Mouse (Mus musculus) cerebellum, postnatal 36 days (tissue): ENCODE measurements around the gene Rabif.
"Not testable (repeated sequence)": the region's sequence is repeated elsewhere in the genome, so short reads cannot be mapped to it uniquely, and the experiment has no call there.

ENCODE experiments used
- DNase-seq, 2 experiments: peaks; one replicate each; pipeline ENCODE4 v3.0.0; 2021 to 2022; ENCODE audit warnings: mixed read lengths in 2 of 2

Gene Rabif

DNA sequence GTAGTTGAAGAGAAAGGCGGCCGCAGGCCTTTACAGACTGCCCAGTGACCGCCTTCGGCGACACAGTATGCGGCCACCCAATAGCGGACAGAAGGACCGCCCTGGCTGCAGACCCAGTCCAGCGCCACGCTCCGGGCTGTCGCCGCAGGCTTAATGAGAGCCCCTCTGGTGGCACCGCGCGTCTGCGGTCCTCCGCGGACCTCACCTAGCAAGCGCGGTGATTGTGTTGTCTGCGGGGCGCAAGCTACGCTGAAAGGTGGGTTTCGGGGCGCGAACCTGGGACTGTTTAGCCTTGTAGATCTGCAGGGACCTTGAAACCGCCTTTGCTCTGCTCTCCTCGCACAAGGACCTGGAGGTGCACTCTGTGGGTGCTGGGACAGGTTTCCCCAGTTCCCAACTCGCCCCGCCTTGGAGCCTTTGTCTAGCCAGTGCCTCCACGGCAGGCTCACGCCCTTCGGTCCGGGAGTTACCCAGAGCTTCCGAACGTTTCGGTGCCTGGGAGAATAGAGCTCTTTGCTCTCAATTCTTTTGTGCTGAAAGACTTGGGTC lies 18.9 kb downstream of the Rabif start:
- peak; percentile 17 to 22 for DNase-seq

DNA sequence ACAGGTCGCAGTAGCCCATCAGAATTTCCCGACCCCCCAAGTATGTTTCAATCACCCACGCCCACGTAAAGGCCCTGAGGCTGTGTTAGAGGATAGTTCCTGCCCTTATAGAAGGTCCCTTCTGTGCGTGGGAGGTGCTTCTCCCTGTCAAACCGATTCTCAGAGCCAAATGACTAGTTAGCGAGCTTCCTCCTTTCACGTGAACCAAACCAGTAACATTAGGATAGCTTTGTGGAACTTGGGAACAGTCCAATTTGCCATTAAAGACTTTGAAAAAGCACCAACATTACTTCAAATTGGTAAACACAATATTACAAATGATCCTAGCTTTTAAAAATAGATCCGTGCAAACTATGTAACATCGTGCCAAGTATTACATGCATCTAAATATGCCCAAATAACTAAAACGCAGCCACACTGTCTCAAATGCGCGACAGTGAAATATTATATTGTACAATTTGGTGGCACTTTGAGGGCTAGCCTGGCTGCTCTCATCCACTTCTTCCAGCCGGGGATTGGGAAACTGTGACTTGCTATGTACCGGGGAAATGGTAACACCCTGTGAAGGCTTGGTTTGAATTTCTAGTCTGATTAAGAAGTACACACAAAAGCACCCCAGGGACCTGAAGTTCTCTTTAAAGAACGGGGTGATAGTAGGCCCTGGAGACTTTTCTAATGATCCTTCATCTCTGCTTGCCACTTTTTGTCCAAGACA lies 19.6 kb downstream of the Rabif start:
- no peak for DNase-seq

DNA sequence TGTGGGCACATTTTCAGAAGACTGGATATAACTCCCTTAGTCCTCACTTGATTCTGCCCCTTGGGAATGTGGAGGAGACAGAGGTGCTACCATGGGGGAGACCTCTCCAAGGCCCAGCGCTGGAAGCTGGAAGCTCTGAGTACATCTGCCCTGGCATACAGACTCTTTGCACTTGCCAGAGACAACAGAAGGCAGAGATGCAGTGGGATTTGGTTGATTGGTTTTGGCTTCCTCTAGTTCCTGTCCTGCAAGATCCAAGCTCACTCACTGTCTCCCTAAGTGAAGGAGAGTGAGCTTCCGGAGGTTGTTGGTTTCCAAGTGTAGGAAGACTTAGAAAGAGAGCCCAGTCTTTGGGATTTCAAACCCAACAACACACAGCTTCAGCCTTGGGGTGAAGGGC lies 21.4 kb downstream of the Rabif start:
- no peak for DNase-seq

DNA sequence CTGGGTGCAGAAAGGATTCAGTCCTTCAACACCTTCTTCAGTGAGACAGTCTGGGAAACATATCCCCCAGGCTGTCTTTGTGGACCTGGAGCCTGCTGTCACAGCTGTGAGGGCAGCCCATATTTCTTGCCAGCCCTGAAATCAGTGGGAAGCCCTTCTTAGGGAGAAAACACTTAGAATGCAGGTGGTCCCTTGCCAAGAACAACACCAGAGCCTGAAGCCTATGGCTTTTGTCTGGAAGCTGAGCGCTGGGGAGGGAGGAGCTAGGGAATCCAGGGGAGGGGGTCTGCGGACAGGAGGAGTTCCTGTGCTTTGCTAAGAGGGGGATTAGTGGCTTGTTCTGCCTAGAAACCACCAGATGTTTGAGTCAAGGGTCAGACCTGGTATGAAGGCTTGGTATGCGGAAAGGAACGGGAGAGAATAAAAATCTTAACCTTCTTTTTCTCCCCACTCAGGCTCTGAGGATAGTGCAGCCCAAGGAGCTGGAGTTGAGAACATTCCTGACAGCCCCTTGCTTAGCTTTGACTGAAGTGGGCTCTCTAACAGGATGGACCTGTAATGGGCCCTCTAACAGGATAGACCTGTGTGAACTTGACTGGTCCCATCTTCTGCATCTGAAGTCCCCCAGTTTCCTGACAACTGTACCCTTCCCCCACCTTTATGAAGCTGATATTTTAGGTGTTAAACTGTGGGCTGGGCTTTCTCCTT lies 22.2 kb downstream of the Rabif start:
- DNase-seq = no peak

DNA sequence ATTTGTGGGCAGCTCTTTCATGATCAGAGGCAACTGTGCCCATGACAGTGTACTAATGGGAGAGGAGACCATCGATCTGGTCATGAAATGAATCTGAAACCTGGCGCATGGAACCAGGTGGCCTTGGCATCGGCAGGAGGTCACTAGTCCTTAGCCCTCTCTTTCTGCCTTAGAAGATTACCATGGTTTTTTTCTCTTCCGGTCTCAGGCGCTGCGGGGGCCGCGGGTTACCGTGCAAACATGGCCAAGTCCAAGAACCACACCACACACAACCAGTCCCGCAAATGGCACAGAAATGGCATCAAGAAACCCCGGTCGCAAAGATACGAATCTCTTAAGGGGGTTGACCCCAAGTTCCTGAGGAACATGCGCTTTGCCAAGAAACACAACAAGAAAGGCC lies 23.4 kb downstream of the Rabif start:
- not testable (repeated sequence) for DNase-seq

DNA sequence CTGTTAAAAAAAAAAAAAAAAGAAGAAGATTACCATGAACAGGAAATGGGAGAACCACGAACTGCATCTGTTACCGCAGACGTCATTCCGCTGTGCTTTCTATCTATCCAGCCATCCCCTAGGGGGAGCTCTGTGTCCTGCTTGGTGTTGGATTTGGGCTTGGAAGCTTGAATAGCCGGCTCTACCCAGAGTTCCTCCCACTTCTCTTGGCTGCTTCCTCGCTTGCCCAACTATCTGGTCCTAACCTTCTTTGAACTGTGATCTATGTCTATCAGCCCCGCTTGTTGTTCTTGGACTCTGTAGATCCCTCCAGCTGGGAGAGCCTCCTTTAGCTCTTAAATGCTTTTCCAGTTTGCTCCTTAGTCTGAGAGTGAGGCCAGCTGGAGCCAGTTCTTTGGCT lies 24.2 kb downstream of the Rabif start:
- DNase-seq = peak; percentile 78 to 81

DNA sequence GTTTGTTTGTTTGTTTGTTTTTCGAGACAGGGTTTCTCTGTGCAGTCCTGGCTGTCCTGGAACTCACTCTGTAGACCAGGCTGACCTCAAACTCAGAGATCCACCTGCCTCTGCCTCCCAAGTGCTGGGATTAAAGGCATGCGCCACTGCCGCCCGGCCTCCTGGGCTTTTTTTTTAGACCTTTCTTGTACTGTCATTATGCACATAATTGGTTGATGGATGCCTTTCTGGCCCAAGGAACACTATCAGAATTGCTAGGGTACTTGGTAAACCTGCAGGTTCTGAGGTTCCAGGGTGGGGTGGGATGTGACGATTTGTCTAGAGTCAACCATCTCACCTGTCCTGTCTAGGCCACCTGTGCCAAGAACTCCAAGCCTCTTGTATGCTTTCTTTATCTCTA lies 24.8 kb downstream of the Rabif start:
- not testable (repeated sequence) for DNase-seq

DNA sequence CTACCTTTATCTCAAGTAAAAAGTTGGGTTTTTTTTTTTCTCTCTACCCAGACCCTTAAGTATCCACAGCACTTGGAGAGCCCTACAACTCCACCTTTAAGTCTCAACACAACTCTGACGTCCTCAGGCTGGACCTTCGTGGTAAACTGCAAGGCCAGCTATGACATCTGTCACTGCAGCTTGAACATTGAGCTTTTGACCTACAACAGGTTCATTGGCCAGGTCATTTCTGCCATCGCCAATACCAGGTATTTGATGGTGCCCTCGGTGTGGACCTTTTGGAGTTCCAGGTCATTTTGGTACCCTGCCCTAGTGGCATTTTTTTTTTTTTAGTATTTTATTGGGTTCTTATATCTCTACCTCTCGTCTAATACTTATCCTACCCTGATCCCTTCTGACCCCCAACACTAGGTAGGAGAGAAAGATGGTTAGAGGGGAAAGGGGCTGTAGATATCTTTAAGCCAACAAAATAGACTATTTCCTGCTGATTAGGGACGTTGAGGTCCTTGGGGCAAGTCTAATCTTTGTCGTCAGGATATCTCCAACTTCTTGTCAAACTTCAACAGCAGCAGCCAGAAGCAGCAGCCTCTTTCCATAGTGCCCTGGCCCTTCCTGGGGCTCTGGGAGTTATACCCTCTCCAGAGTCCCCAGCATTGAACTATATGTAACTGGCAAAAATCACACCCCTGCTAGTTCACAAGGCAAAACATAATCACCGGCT lies 25.7 kb downstream of the Rabif start:
- DNase-seq = no peak

DNA sequence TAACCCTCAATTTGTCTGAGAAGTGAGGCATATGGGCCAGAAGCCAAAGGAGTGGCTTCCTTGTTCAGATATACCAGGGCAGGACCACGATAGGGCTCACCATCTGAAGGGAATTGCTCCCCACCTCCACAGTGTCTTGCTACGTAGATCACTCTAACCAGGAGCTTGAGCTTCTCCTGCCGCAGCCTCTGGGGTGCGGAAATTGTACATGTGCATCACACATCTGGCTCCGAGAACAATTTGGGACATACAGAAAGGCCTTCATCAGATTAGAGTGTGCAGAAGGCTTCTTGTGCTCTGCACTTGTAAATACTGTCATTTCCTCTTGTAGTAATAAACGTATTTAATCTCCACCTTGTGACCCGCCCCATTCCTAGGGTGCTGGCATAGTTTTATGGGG lies 26.7 kb downstream of the Rabif start:
- DNase-seq = no peak

DNA sequence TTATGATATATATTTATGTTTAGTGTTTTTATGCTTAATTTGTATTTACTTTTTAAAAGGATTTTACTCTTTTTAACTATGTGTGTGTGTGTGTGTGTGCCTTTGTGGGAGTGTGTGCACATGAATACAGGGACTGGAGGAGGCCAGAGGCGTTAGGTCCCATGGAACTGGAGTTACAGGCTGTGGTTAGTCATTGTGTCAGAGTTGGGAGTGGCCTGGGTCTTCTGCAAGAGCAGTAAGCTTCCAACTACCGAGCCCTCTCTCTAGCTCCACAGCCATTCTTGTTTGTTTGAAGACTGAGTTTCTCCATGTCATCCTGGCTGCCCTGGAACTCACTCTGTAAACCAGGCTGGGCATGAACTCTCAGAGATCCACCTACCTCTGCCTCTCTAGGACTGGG lies 27.9 kb downstream of the Rabif start:
- no peak for DNase-seq

DNA sequence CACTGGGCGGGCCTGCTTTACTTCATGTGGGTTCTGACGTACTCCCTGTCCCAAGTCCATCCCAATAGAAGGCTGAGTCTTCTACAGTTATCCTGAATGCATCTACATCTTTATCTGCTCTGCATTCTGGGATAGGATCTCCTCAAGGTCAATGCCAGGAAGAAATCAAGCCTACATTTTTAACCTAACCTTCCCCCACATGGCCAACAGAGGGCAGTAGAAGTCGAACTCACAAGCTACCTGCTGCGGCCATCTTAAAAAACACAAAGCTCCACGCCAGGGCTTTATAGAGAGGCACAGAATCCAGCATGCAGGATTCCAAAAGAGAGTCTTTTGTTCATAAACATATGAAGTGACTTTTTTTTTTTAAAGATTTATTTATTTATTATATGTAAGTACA lies 30.0 kb downstream of the Rabif start:
- DNase-seq = no peak

DNA sequence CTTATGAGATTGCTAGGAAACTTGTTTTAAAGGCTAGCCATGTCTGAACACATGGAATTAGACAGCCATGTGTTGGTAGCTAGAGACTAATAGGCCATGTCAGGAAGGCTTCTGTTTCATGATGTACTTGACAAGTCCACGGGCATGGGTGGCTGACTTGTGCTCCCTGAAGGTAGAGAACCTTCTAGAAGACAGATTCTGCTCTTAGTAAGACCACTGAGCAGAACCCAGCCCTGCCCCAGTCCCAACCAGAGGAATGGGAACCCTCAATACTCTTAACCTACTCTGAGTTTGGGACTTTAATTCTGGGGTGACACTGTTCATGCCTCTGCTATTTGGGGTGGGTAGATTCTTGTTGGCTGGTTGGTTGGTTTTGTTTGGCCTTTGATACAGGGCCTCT lies 30.6 kb downstream of the Rabif start:
- DNase-seq = no peak

DNA sequence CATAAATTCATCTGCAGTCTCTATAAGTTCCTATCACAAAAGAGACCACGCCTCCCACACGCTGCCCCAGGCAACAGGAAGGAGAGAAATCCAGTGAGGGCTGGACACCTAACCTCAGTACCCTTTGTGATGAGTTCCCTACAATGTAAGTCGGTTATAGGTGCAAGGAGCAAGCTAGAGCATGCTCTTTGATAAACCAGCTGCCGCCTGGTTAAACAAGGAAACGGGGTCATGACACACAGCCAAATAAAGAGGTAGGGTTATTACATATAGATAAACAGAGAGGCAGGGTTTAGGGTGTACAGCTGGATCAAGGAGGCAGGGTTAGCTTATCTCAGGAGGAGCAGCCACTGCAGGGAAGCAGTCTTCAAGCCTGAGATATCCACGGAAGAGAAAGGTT lies 32.3 kb downstream of the Rabif start:
- DNase-seq = no peak

DNA sequence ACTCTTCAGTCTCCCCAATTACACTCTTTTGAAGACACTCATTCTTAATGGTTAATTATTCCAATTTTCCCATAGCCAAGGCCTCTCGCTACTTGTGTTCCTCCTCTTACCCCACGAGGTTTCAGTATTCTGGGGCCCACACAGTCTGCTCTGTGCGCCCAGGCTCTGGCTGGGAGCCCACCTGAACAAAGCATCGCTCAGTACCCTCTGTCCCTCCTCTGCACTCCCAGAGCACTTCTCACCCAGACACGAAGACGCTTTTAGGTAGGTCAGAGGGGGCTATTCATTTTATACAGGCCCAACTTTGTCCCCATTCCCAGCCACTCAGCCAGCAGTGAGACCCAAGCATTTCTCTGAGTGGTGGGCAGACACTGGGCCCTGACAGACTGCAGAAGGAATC lies 36.2 kb downstream of the Rabif start:
- no peak for DNase-seq

DNA sequence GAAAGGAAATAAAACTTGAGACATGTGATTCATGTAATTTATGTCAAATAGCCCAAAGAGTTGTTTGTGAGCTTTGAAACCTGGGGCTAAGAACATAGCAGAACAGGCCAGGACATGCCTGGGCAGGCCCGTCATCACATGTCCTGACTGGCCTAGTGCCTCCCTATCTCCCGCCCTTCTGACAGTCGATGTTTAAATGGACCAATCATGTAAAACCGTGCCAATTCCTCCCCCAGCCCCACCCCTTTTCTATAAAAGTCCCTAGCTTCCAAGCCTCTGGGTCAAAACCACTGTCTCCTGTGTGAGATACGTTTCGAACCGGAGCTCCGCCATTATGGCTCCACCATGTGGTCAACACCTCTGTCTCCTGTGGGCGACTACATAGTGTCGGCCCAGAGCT lies 39.3 kb downstream of the Rabif start:
- DNase-seq = not testable (repeated sequence)

DNA sequence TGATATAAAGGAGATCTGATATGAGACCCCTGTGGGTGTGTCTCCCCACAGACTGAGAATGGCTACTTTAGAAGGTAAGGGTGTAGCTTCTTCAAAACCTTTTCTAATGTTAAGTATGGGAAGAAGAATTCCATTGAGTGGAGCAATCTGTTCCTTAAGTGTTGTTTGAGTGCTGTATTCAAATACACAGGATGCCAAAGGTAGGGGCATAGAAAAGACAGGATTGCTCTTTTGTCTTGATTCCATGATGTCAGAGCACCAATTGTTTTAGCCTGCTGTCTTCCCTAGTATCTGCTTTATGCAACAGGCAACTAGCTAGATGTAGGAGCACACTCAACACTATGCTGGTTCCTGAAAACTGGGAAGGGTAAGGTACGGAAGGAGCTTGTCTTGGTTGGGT lies 40.6 kb downstream of the Rabif start:
- DNase-seq = no peak

DNA sequence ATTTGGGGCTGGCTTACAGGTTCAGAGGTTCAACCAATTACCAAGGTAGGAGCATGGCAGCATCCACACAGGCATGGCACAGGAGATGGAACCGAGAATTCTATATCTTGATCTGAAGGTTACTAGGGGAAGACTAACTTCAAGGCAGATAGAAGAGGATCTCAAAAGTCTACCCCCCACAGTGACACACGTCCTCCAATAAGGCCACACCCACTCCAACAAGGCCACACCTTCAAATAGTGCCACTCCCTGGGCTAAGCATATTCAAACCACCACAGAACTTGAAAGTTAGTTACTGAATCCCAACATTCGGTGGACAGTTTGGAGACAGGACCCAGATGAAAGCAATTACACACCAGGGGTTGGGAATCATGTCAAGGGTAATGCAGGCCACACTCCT lies 41.1 kb downstream of the Rabif start:
- no peak for DNase-seq

DNA sequence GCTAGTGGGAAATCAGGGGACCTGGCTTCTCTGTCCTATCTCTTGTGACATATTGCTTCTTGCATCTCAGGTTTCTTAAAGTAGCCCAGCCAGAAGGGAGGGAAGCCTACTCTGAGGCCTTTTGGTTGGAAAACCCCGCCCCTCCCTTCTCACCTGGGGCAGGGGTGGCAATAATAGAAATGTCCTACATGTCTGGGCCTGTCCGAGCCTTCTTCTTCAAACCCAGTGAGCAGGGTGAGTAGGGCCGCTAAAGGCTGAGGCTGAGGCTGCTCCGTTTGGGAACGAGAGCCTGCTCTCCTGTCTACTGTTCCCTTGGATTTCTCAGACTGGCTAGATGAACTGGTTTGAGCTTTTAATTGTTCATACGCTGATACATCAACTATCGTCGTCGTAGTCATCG lies 46.2 kb downstream of the Rabif start:
- DNase-seq = no peak

DNA sequence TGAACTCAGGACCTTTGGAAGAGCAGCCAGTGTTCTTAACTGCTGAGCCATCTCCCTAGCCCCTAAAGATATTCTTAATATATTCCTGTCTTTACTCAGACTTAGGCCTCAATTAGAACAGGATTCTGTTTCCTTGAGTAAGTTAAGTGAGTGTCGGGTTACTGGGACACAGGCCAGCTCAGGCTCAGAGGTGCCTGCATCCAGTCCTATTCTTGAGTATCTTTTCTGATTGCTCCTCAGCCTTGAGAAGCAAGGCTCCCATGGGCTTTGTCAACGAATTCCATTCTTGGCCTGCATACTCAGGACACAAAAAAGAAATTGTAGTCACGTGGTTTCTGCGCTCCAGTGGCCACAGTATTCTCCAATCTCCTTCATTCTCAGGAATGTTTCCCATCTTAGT lies 53.8 kb downstream of the Rabif start:
- no peak for DNase-seq

DNA sequence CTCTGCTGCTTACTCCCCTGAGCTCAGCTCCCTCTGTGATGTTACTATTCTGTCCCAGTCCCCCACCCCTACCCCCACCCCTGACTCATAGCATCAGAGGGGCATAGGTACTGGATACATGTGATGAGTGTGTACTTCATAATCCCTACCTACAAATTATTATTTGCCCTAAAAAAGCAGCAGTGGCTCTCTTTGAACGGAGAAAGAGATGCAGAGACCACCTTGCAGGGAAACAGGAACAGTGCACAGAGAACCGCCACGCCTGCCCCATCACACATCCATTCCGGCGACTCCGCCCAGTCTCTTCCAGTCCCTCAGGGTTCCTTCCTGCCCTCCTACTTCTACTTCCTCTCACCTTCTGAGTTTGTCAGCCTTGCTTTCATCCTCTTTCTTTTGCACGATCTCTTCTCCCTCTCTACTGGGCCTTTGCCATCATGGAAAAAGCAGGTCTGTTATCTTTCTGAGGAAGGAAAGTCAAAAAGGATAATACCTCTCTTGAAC lies 55.2 kb downstream of the Rabif start, which contains the start of gene Mgat4e:
Mgat4e (minus strand) TSS at position 51 of the 501 bp plus-strand sequence.
- DNase-seq = no peak

DNA sequence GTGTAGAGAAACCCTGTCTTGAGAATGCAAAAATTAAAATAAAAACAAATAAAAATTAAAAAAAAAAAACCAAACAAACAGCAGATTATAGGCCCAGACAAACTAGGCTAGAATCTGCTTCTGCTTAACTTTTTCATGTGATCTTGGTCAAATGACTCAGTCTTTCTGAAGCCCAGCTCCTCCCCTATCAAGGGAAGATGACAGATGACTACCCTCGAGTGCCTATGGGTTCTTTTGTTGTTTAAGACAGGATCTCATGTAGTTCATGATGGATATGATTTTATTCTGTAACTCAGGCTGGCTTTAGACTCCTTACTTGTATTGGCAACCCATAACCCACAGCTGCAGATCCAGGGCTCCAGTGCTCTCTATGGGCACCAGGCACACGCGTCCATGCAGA lies 57.4 kb downstream of the Rabif start:
- no peak for DNase-seq

DNA sequence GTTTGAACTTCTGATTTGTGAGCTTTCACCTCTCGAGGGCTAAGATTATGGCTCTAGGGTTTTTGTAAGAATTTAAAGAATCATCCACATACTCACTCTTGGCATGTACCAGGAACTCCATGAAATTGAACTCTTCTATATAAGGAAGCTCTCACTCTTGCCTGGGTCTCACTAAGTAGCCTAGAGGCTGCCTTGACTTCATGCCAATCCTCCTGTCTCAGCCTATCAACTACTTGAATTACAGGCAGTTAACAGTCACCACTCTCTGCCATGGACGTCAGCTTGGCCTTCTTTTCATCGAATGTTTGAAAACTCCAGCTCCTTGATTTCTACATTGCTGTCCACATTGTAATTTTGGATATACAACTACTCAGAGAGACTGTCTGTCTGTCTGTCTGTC lies 57.9 kb downstream of the Rabif start:
- DNase-seq = no peak

DNA sequence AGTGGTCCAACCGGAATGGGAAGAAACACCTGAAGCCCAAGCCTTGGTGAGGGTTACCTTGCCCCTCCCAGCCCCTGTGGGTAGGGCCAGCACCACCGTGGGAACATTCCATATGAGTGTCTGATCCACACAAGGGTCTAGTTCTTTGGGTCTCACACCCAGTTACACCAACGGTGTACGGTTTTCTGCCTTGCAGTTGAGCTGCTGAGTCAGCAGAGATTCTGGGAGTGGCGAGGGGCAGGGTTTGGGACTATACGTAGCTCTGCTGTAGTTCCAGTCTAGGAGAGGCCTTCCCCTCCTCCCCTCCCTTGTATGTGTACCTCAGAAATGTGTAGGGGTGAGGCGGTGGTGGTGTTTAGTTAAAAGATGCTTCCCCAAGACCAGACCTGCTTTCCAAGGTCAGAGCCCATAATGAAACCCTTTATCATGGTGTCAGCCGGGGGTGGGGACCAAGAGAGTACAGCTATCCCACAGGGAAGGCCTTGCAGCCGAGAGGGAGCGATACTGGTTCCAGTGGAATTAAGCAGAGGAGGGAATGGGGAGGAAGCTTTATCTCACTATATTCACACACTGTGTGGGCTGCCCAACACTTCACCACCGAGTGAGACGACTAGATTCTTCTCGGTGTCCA lies 60.9 kb downstream of the Rabif start:
- DNase-seq = peak in 1 of 2 experiments; percentile 6
